Mouse (Mus musculus) lung, postnatal 0 days (tissue): ENCODE measurements around the gene Gm28047.

Experiments
- CTCF ChIP-seq: IDR thresholded peaks from 2 replicates; pipeline ENCODE4 v1.5.1; 2016; ENCODE audit warnings: antibody characterized with exemption, mild to moderate bottlenecking
- EP300 ChIP-seq: IDR thresholded peaks from 2 replicates; pipeline ENCODE4 v1.6.1; 2016; ENCODE audit warnings: antibody characterized with exemption, mild to moderate bottlenecking, control low read depth

DNA sequence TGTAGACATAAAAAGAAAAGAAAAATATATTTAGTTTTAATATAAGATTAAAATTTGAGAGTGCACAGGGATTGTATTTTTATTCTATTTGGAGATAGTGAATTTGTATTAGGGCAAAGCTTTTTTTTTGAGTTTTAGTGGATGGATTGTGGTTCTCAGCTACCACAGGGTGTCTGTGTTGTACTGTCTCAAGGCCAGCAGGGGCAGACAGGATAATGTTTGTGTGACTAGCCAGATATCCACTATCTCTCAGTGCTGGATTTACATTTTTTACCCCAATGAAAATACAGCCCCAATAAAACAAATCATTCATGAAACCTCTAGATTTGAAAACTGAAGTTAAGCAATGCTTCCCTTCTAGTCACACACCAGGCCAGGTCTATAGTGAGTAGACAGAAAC is 67.3 kb downstream of the Gm28047 start:
- TF ChIP-seq CTCF, result peak; percentile 43
- TF ChIP-seq EP300, result no peak
